Mouse (Mus musculus) C2C12 (cell line): ENCODE results near the gene Gadl1. TPM values are rescaled to one million over a fixed set of nuclear protein-coding genes. Genes with fewer than 3 reads are reported as not detected.

Experiments used
- H3K27me3 ChIP-seq: one replicate; pipeline ENCODE4 v1.6.1; 2011; ENCODE audit not compliant: control insufficient read depth, insufficient read depth, insufficient read length
- H3K36me3 ChIP-seq: one replicate; pipeline ENCODE4 v1.6.1; 2011; ENCODE audit not compliant: control insufficient read depth, insufficient read depth
- H3K4me3 ChIP-seq: one replicate; pipeline ENCODE4 v1.5.1; 2011; ENCODE audit warnings: mild to moderate bottlenecking, control low read depth; ENCODE audit not compliant: poor library complexity, insufficient read depth, severe bottlenecking
- H3K79me2 ChIP-seq: one replicate; pipeline ENCODE4 v1.6.1; 2011; ENCODE audit not compliant: control insufficient read depth, insufficient read depth
- H3K79me3 ChIP-seq: one replicate; pipeline ENCODE4 v1.6.1; 2011; ENCODE audit warnings: low read depth, control low read depth
- H3ac ChIP-seq: one replicate; pipeline ENCODE3; 2011; ENCODE audit warnings: low read depth; ENCODE audit not compliant: control insufficient read depth, insufficient read length
- CEBPB ChIP-seq: IDR thresholded peaks from one replicate; pipeline ENCODE4 v1.6.1; 2011; ENCODE audit warnings: low read depth, mild to moderate bottlenecking, control low read depth, moderate library complexity
- CTCF ChIP-seq: IDR thresholded peaks from one replicate; pipeline ENCODE4 v1.5.1; 2011; ENCODE audit not compliant: control insufficient read depth, insufficient read depth, insufficient read length
- FOSL1 ChIP-seq: IDR thresholded peaks from one replicate; pipeline ENCODE4 v1.8.0; 2011; ENCODE audit warnings: mild to moderate bottlenecking, low read length; ENCODE audit not compliant: poor library complexity, insufficient read depth, severe bottlenecking
- MAX ChIP-seq: IDR thresholded peaks from one replicate; pipeline ENCODE4 v1.6.1; 2011; ENCODE audit warnings: mild to moderate bottlenecking, control low read depth
- MYOD1 ChIP-seq: IDR thresholded peaks from one replicate; pipeline ENCODE4 v1.6.1; 2011; ENCODE audit warnings: low read depth; ENCODE audit not compliant: control insufficient read depth, insufficient read length
- MYOG ChIP-seq: IDR thresholded peaks from one replicate; pipeline ENCODE4 v1.6.1; 2011; ENCODE audit not compliant: control insufficient read depth, insufficient read length; ENCODE audit errors: extremely low read depth
- USF1 ChIP-seq: IDR thresholded peaks from one replicate; pipeline ENCODE4 v1.6.1; 2011; ENCODE audit warnings: low read depth, mild to moderate bottlenecking, control low read depth, moderate library complexity
- long read RNA-seq, 2 experiments: library from polyadenylated mRNA; unstranded; transcript quantifications; one replicate each; pipeline ENCODE4 v2.0.0; 2019 to 2020
- polyA plus RNA-seq: library from polyadenylated mRNA; unstranded; fragments of >200 nt; fragmentation: generic; extraction: Trizol; gene quantifications from one replicate; pipeline ENCODE4 v1.2.1, GENCODE M21; 2012; ENCODE audit warnings: missing spikeins

Gadl1 gene
- polyA plus RNA-seq, result 0.89 TPM
- long read RNA-seq, experiment 1, result 0 reads
- long read RNA-seq, experiment 2, result 0 reads

GRCm38 (mm10) chr9:115909155-115909554 is at the start of gene Gadl1:
TSS of gene Gadl1 (plus strand) at chr9:115909455.
- H3K27me3 ChIP-seq, result no peaks in the 10 kb centered on the region
- no peak within 1 kb of the TSS for H3ac ChIP-seq
- H3K4me3 ChIP-seq, result no peak within 1 kb of the TSS
- TF ChIP-seq CTCF, result no peak
- TF ChIP-seq USF1, result no peak
- TF ChIP-seq MYOD1, result no peak
- no peak for TF ChIP-seq MYOG
- TF ChIP-seq CEBPB, result no peak
- TF ChIP-seq MAX, result no peak
- H3K79me3 ChIP-seq, result no peaks in the 10 kb centered on the region
- H3K36me3 ChIP-seq, result no peaks in the 10 kb centered on the region
- no peaks in the 10 kb centered on the region for H3K79me2 ChIP-seq

DNA sequence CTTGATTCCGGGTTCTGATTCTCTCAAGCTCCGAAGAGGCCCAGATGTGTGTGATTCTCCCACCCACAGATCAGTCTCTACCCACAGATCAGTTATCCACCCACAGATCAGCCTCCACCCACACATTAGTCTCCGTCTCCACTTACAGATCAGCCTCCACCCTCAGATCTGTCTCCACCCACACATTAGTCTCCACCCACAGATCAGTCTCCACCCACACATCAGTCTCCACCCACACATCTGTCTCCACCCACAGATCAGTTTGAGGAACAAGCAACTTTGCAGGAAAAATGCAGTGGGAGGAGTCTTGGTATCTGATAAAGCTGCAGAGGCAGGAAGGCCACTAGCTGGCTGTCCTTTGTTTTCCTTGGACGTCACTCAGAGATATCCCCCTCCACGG is 46.5 kb upstream of the Gadl1 start:
- Histone ChIP-seq H3K79me2 (no peaks in the 10 kb centered on the region), H3K27me3 (no peaks in the 10 kb centered on the region), H3ac (no peak overlapping the region), H3K4me3 (no peak overlapping the region), H3K36me3 (no peaks in the 10 kb centered on the region), H3K79me3 (no peaks in the 10 kb centered on the region)
- TF ChIP-seq USF1, result no peak
- no peak for TF ChIP-seq MYOG
- TF ChIP-seq MYOD1, result no peak
- no peak for TF ChIP-seq FOSL1
- TF ChIP-seq CTCF, result no peak

DNA sequence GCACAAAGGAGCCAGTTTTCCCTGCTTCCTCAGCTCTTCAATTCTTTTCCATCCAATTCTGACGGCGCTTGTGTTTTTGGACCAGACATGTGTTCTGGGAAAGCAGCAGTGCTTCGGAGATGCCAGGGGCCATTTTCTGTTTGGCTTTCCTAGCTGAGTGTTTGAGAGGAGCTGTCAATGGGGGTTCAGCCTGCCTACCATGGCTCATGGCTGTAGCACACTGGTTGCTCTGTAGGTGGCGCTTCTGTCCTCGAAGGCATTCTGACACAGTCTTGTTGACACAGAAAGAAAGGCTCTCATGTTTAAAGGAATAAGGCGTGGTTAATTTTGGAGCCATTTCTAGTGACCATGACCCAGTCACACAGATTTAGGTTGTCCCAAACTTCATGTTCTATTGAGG is 45.9 kb upstream of the Gadl1 start:
- no peaks in the 10 kb centered on the region for H3K79me2 ChIP-seq
- no peak overlapping the region for H3ac ChIP-seq
- no peaks in the 10 kb centered on the region for H3K36me3 ChIP-seq
- H3K79me3 ChIP-seq, result no peaks in the 10 kb centered on the region
- no peak overlapping the region for H3K4me3 ChIP-seq
- no peaks in the 10 kb centered on the region for H3K27me3 ChIP-seq
- no peak for TF ChIP-seq USF1
- TF ChIP-seq MYOG, result no peak
- no peak for TF ChIP-seq FOSL1
- no peak for TF ChIP-seq MAX
- no peak for TF ChIP-seq CTCF
- no peak for TF ChIP-seq CEBPB
- no peak for TF ChIP-seq MYOD1

DNA sequence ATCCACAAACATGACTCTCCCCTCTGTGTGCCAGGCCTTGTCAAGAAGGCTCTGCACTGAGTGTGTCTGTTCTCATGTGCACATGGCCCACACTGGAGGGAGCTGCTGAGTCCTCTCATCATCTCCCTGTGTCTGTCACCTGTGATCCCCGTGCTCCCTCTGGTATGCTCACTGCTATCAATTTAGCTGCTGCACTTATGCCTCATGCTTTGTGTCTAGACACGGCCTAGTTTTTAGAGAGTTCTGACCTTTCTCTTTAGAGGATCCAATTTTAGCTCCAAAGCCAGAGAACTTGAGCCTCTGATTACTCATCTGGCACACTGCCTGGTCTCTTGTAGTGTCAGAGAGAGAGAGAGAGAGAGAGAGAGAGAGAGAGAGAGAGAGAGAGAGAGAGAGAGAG is 42.0 kb upstream of the Gadl1 start:
- TF ChIP-seq CTCF (peak; percentile 46), CEBPB (no peak)
- Histone ChIP-seq H3K36me3 (no peaks in the 10 kb centered on the region), H3ac (no peak overlapping the region), H3K27me3 (no peaks in the 10 kb centered on the region), H3K79me3 (no peaks in the 10 kb centered on the region), H3K4me3 (no peak overlapping the region), H3K79me2 (no peaks in the 10 kb centered on the region)

DNA sequence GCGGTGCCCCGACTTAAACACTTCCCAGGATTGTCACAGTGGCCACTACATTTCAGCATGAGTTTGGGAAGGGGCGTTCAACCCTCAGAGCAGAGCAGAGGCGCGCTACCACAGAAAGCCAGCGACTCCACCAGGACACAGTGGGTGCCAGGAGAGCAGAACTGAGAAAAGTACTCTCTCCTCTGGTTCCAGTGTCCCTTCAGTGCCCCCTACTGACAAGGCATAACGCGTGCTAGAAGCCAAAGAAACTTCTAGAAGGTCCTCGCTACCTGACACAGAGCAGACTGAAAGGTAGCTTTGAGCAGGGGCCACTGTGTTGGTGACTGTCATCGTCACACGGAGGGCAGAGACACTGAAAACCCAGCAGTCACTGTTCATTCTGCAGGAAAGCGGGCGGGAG is 39.1 kb upstream of the Gadl1 start:
- no peak overlapping the region for H3K4me3 ChIP-seq
- no peak overlapping the region for H3ac ChIP-seq
- TF ChIP-seq MYOG (no peak), MAX (no peak), USF1 (no peak), FOSL1 (no peak), CTCF (no peak), MYOD1 (no peak), CEBPB (no peak)
- no peaks in the 10 kb centered on the region for H3K79me2 ChIP-seq
- no peaks in the 10 kb centered on the region for H3K79me3 ChIP-seq
- H3K36me3 ChIP-seq, result no peaks in the 10 kb centered on the region
- H3K27me3 ChIP-seq, result no peaks in the 10 kb centered on the region

DNA sequence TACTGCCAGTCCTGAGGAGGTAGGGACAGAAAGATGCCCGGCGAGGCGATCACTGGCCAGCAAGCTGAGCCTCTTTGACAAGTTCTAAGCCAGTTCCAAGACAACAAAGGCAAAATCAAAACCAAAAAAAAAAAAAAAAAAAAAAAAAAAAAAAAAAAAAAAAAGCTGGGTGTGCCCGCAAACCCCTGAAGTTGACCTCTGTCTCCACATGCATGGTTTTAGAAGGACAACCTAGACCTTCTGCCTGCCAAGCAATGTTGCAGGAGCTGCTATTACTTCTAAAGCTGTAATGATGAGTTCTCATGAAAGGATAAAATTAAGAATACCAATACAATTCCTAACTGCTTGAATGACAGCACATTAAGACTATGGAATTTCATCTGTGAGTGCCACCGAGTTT is 38.6 kb upstream of the Gadl1 start:
- Histone ChIP-seq H3K36me3 (no peaks in the 10 kb centered on the region), H3K79me2 (no peaks in the 10 kb centered on the region), H3K27me3 (no peaks in the 10 kb centered on the region), H3K79me3 (no peaks in the 10 kb centered on the region), H3K4me3 (no peak overlapping the region), H3ac (no peak overlapping the region)
- no peak for TF ChIP-seq MYOD1
- TF ChIP-seq CEBPB, result no peak
- TF ChIP-seq MAX, result no peak
- TF ChIP-seq MYOG, result no peak
- TF ChIP-seq FOSL1, result no peak
- TF ChIP-seq USF1, result no peak
- TF ChIP-seq CTCF, result no peak
